Mouse (Mus musculus) Patski (cell line): Measurements from ENCODE around the gene Siglecg. TPM values are rescaled to one million over a fixed set of nuclear protein-coding genes. Genes with fewer than 3 reads are reported as not detected.

Source experiments
- ATAC-seq: fragments of 100-300 bp; one replicate; pipeline ENCODE4 v1.8.0; 2021
- CTCF ChIA-PET: fragments of 350-600 bp; sonication (Branson Sonifier 250); formaldehyde crosslinking; loops from one replicate; lab custom pipeline; 2022; ENCODE audit warnings: inconsistent platforms; lab: Charles Lee
- POLR2A ChIA-PET: fragments of 350-600 bp; sonication (Branson Sonifier 250); formaldehyde crosslinking; loops from one replicate; lab custom pipeline; 2022; ENCODE audit warnings: antibody characterized with exemption, inconsistent platforms; lab: Charles Lee
- DNase-seq: peaks from one replicate; pipeline ENCODE4 v3.0.0-alpha.2; 2011; ENCODE audit warnings: low read depth, low spot score
- H3K27me3 ChIP-seq: fragments of 371-371 bp; one replicate; pipeline ENCODE4 v1.5.1; 2021
- CTCF ChIP-seq: fragments of 100-300 bp; IDR thresholded peaks from one replicate; pipeline ENCODE4 v1.5.1; 2021
- in situ Hi-C: fragments of 300-500 bp; cut with MboI; formaldehyde crosslinking; loops from 3 replicates; pipeline ENCODE4 v1.11.1; 2018; ENCODE audit warnings: low pct_unique_long_range_greater_than_20kb, mixed read lengths
- polyA plus RNA-seq: library from polyadenylated mRNA; unstranded; gene quantifications from one replicate; pipeline ENCODE4 v1.2.3, GENCODE M21; 2021

Siglecg gene
- polyA plus RNA-seq, 1 experiment from 2014 or later, result 0.56 TPM

- ChIA-PET POLR2A (no interaction called here), CTCF (interaction anchor here (0.7 to 1.5 kb wide), 3 partner anchors 16 to 31 kb away, joined by 4 read pairs; no protein-coding TSS in a partner anchor)
- no peak for ATAC-seq
- in situ Hi-C loops, result no loop called here
- no peak for TF ChIP-seq CTCF
- no peaks in the 10 kb centered on the region for H3K27me3 ChIP-seq
- no peak for DNase-seq
These were observed 45.8 kb downstream of the Siglecg start for GRCm38 (mm10) chr7:43453599-43454355.

GRCm38 (mm10) chr7:43454371-43454770 lies 46.4 kb downstream of the Siglecg start:
- ATAC-seq (no peak), DNase-seq (no peak)
- in situ Hi-C loops, result no loop called here
- no peaks in the 10 kb centered on the region for H3K27me3 ChIP-seq
- ChIA-PET POLR2A (no interaction called here), CTCF (interaction anchor here (0.7 to 1.4 kb wide), 2 partner anchors 15 to 29 kb away, joined by 4 read pairs; no protein-coding TSS in a partner anchor)
- TF ChIP-seq CTCF, result no peak

GRCm38 (mm10) chr7:43462851-43463250 lies 54.8 kb downstream of the Siglecg start, which contains the start of gene Vsig10l:
TSS of gene Vsig10l (plus strand) at chr7:43463151.
- in situ Hi-C loops, result no loop called here
- TF ChIP-seq CTCF, result no peak
- CTCF ChIA-PET, result interaction anchor here (1.3 kb wide), 1 partner anchor 40 kb away, joined by 3 read pairs; no protein-coding TSS in a partner anchor
- H3K27me3 ChIP-seq, result no peaks in the 10 kb centered on the region
- ATAC-seq, result no peak
- POLR2A ChIA-PET, result no interaction called here
- DNase-seq, result no peak

- no peaks in the 10 kb centered on the region for H3K27me3 ChIP-seq
- ATAC-seq (no peak), DNase-seq (no peak)
- no peak for TF ChIP-seq CTCF
- CTCF ChIA-PET, result no interaction called here
- in situ Hi-C loops, result no loop called here
- POLR2A ChIA-PET, result interaction anchor here (1.2 kb wide), 1 partner anchor 151 kb away, joined by 3 read pairs; the partner anchor contains the start of gene Zfp715
These were observed 56.0 kb downstream of the Siglecg start for GRCm38 (mm10) chr7:43463976-43464375.

- ATAC-seq, result peak; percentile 20
- CTCF ChIA-PET, result interaction anchor here (2.5 kb wide), 1 partner anchor 42 kb away, joined by 15 read pairs; no protein-coding TSS in a partner anchor
- POLR2A ChIA-PET, result no interaction called here
- H3K27me3 ChIP-seq, result no peaks in the 10 kb centered on the region
- no peak for DNase-seq
- TF ChIP-seq CTCF, result no peak
- in situ Hi-C loops, result loop anchor here (5.0 kb wide), 1 partner anchor 183 kb away; no protein-coding TSS in a partner anchor
These were observed 56.9 kb downstream of the Siglecg start for GRCm38 (mm10) chr7:43464864-43465343.

- no peaks in the 10 kb centered on the region for H3K27me3 ChIP-seq
- DNase-seq (no peak), ATAC-seq (peak; percentile 77)
- ChIA-PET CTCF (interaction anchor here (1.0 to 2.5 kb wide), 5 partner anchors 21 to 43 kb away, joined by 3 to 15 read pairs (median 4); partner anchors contain the start of genes Etfb and Gm45233), POLR2A (no interaction called here)
- in situ Hi-C loops, result loop anchor here (5.0 kb wide), 1 partner anchor 183 kb away; no protein-coding TSS in a partner anchor
- no peak for TF ChIP-seq CTCF
These were observed 57.5 kb downstream of the Siglecg start for GRCm38 (mm10) chr7:43465344-43466098.

DNA sequence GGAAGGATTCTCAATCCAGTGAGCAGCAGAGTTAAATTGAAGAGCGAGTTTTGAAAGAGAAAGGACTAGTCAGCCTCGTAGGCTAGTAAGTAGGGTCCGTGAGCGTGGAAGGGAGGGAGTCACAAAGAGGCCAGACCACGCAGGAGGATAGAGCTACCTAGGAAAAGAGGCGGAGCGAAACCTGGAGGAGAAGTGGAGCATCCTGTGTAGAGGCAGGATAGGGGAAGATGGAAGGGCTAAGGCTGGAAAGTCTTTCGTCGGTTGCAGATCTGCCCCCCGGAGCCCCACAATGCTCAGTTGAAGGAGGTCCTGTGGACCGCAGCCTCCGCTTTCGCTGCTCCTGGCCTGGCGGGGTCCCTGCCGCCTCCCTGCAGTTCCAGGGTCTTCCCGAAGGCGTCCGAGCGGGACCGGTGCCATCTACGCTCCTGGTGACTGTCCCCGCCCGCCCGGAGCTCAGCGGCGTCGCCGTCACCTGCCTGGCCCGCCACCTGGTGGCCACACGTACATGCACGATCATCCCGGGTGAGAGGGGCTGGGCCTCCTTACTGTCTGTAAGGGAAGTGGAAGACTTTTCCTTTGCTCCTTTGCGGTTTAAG lies 58.2 kb downstream of the Siglecg start:
- in situ Hi-C loops, result loop anchor here (5.0 kb wide), 1 partner anchor 184 kb away; no protein-coding TSS in a partner anchor
- ATAC-seq (peak; percentile 60), DNase-seq (no peak)
- no peaks in the 10 kb centered on the region for H3K27me3 ChIP-seq
- no peak for TF ChIP-seq CTCF
- POLR2A ChIA-PET, result no interaction called here
- CTCF ChIA-PET, result interaction anchor here (1.0 to 2.5 kb wide), 6 partner anchors 22 to 44 kb away, joined by 3 to 15 read pairs (median 4); partner anchors contain the start of genes Etfb and Gm45233

Other genes with a start within 250 kb of the Siglecg start
- 14.0 TPM for gene Zfp715, start 94.9 kb upstream of the Siglecg start, polyA plus RNA-seq
- gene Siglecf, start 56.9 kb upstream of the Siglecg start, polyA plus RNA-seq, result not detected
- not detected for gene Lim2, start 19.5 kb downstream of the Siglecg start, polyA plus RNA-seq
- gene Nkg7, start 28.9 kb downstream of the Siglecg start, polyA plus RNA-seq, result 0.23 TPM
- not detected for gene Cldnd2, start 32.6 kb downstream of the Siglecg start, polyA plus RNA-seq
- 214 TPM for gene Etfb, start 35.9 kb downstream of the Siglecg start, polyA plus RNA-seq
- 0.50 TPM for gene Gm45233, start 35.9 kb downstream of the Siglecg start, polyA plus RNA-seq
- gene Vsig10l, start 54.9 kb downstream of the Siglecg start, polyA plus RNA-seq, result 4.0 TPM
- 5.7 TPM for gene Iglon5, start 81.9 kb downstream of the Siglecg start, polyA plus RNA-seq
- not detected for gene 4931406B18Rik, start 97.7 kb downstream of the Siglecg start, polyA plus RNA-seq
- 0.06 TPM for gene Cd33, start 136.2 kb downstream of the Siglecg start, polyA plus RNA-seq
- 3.2 TPM for gene Zfp658, start 154.1 kb downstream of the Siglecg start, polyA plus RNA-seq
- 8.7 TPM for gene Zfp719, start 171.4 kb downstream of the Siglecg start, polyA plus RNA-seq
- 1.1 TPM for gene Zfp819, start 199.0 kb downstream of the Siglecg start, polyA plus RNA-seq
- gene Ceacam18, start 226.5 kb downstream of the Siglecg start, polyA plus RNA-seq, result 0.06 TPM